Mouse (Mus musculus) brain, embryonic 14.5 days (tissue): ENCODE measurements around the gene Aqp11. TPM values are rescaled to one million over a fixed set of nuclear protein-coding genes. Genes with fewer than 3 reads are reported as not detected.
A peak's percentile ranks its signal among the peaks of the same experiment; 100 is the strongest.

Experiments used
- DNase-seq: peaks from one replicate; pipeline ENCODE4 v3.0.0-alpha.2; 2011; ENCODE audit warnings: low read depth
- CTCF ChIP-seq: fragments of 200-500 bp; IDR thresholded peaks from 2 replicates; pipeline ENCODE4 v1.5.1; 2012; ENCODE audit warnings: inconsistent platforms, mild to moderate bottlenecking, moderate library complexity, borderline replicate concordance; ENCODE audit not compliant: insufficient read depth, insufficient read length; ENCODE audit errors: extremely low read depth
- POLR2A ChIP-seq: fragments of 200-500 bp; IDR thresholded peaks from 2 replicates; pipeline ENCODE4 v1.6.1; 2012; ENCODE audit warnings: mild to moderate bottlenecking, inconsistent platforms, borderline replicate concordance; ENCODE audit not compliant: poor library complexity, insufficient read depth, insufficient read length, severe bottlenecking; ENCODE audit errors: extremely low read depth
- polyA plus RNA-seq: library from polyadenylated mRNA; depleted of rRNA; stranded (reverse); fragments of >200 nt; gene quantifications from 2 replicates; pipeline ENCODE4 v1.2.3, GENCODE M21; 2012; rRNA removed

The Aqp11 gene
- 7.9 and 10.2 TPM in 2 replicates for polyA plus RNA-seq

GRCm38 (mm10) chr7:97737638-97738456 is at the start of gene Aqp11:
TSS of gene Aqp11 (minus strand) at chr7:97738289.
- DNase-seq, result peak; percentile 86

GRCm38 (mm10) chr7:97783523-97783922 is 45.4 kb upstream of the Aqp11 start:
- TF ChIP-seq POLR2A (no peak), CTCF (no peak)
- no peak for DNase-seq

More at GRCm38 (mm10) chr7:97737638-97738456, at the start of gene Aqp11:
- TF ChIP-seq POLR2A, result peak; percentile 32; the same call in 1 of the 2 replicates
- no peak for TF ChIP-seq CTCF

DNA sequence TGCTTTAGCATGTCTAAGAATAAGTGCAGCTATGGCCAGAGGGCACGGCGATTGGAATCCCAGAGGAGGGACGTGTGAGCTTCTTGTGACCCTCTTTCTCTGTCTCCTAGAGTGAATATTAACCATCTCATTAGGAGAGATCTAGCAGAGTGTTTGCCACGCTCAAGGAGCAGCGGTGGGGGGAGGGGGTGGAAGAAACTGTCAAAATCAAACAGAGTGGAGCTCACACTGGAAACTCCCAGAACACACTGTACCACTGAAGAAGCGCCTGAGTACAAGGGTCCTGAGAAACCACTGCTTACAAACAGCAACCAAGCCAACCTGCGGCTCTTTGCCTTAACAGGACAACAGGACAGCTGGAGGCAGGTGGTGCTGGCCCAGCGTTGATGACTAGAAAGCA is 43.4 kb upstream of the Aqp11 start:
- TF ChIP-seq CTCF (no peak), POLR2A (no peak)
- no peak for DNase-seq

DNA sequence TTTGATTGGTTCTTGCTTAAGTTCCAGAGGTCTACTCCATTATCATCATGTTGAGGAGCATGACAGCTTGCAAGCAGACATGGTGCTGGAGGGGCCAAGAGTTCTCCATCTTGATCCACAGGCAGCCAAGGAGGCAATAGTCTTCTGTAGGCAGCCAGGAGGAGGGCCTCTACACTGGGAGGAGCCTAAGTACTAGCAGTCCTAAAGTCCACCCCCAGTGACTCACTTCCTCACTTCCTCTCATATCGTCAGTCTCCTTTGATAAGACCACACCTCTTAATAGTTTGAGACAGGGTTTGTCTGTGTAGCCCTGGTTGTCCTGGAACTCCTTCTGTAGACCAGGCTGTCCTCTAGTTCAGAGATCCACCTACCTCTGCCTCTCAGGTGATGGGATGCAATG is 42.7 kb upstream of the Aqp11 start:
- TF ChIP-seq POLR2A (no peak), CTCF (no peak)
- DNase-seq, result no peak

GRCm38 (mm10) chr7:97780222-97780621 is 42.1 kb upstream of the Aqp11 start:
- no peak for TF ChIP-seq POLR2A
- no peak for TF ChIP-seq CTCF
- no peak for DNase-seq

- no peak for TF ChIP-seq POLR2A
- TF ChIP-seq CTCF, result no peak
- DNase-seq, result no peak
Observed at GRCm38 (mm10) chr7:97777191-97777590, 39.1 kb upstream of the Aqp11 start.

DNA sequence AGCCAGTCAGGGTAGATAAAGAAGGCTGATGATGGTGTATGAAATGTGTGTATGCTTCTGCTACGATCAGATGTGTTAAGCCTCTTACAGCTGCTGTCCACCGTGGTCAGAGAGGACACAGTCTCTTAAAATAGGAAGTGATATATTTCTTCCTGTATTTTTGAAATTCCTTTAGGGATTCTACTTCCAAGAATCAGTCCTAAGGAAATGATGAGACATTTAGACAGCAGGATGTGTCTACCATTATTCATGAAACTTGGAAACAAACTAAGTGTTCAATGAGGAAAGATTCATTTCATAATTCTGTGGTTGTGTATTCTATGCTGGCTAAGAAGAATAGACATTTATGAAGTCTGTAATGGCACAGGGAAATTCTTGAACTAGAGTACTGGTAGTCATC is 37.8 kb upstream of the Aqp11 start:
- TF ChIP-seq POLR2A (no peak), CTCF (no peak)

DNA sequence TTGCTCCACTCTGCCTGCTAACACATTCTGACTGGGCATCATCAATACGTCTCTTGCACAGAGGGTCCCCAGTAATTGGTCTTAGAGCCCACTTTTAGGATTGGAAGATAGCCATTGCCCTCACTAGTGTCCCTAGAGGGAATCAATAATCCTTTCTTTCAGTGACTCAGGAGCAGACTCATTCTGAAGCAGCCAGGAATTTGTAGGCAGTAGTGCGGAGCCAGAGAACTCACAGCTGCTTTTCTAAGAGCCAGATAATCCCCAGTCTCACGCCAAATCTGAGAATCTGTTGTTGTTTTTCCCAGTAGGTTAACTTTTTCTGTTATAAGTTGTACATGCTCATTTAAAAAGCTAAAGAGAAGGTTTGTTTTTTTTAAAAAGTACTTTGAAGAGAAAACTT is 37.3 kb upstream of the Aqp11 start:
- peak; percentile 31 for DNase-seq
- TF ChIP-seq POLR2A, result no peak
- no peak for TF ChIP-seq CTCF

More for the DNA sequence above, 37.8 kb upstream of the Aqp11 start:
- DNase-seq, result no peak

DNA sequence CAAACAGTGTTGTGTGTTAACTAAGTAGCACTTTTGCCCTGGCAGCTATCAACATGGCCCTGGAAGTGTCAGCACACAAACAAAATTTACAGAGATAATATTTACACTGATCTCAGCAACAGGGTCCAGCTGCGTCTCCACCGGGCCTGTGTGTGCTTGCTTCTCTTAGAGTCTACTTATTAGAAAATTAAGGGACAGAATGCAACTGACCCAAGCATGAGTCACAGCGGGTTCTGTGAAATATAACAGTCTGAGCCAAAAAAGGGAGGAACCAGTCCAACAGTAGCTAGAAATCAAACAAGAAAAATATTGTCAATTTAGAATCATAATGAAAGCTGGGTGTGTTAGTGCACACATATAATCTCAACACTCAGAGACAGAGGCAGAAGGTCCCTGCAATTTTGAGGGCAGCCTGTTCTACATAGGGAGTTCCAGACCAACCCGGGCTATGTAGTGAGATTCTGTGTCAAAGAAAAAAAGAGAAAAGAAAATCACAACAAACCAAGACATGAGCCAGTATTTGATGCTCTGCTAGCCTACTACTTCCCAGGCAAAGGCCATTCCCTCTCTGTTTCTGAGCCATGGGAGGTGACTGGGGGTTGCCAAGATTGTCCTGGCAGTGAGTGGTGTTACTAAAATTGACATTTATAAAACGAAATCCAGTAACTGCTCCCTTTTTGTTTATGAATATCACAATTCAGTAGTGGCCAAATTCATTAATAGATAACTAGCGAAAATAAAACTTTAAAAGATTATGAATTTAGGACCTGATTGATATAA is 32.9 kb upstream of the Aqp11 start:
- DNase-seq, result no peak

GRCm38 (mm10) chr7:97769020-97769419 is 30.9 kb upstream of the Aqp11 start:
- no peak for DNase-seq
- no peak for TF ChIP-seq CTCF
- TF ChIP-seq POLR2A, result no peak

More for the DNA sequence above, 32.9 kb upstream of the Aqp11 start:
- TF ChIP-seq CTCF, result no peak
- no peak for TF ChIP-seq POLR2A

GRCm38 (mm10) chr7:97767841-97768240 is 29.8 kb upstream of the Aqp11 start:
- DNase-seq, result peak; percentile 50
- TF ChIP-seq POLR2A (no peak), CTCF (no peak)

DNA sequence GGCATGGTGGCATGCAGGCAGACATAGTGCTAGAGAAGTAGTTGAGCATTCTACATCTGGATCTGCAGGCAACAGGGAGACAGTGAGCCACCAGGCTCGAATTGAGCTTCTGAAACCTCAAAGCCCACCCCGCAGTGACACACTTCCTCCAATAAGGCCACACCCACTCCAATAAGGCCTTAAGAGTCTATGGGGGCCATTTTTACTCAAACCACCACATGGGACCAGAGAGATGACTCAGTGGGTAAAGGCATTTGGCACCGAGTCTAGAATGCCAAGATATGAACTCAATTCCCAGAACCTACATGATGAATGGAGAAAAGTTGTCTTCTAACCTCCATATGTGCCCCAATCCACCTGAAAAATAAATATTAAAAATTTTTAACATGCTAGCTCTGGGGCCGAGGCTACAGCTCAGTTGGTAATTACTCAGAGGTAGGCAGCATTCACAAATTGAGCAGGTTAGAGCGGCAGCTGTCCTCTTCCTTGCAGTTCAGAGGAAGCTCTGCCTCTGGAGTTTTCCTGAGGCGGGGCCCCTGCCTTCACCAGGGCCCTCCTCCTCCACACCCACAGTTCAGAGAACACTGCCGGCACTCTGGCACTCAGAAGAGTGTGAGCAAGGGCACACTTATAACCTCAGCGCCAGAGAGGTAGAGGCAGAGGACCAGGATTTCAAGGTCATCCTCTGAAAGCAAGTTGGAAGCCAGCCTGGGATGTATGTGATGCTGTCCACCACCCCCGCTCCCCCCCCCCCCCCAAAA is 28.5 kb upstream of the Aqp11 start:
- TF ChIP-seq POLR2A (no peak), CTCF (no peak)
- DNase-seq, result no peak

DNA sequence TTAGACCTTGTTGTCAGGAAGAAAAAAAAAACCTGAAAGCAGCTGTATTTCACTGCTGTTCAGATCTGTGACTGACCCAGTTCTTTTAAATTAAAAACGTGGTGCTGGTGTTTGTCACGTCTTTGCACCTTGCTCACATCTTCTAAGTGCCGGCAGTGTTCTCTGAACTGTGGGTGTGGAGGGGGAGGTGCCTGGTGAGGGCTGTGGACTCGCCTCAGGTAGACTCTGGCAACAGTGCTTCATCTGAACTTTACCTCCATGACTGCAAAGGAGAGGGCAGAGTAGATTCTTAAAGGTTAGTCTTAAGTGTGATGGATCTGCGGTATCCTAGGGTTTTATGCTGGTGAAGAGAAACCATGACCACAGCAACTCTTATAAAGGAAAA is 27.9 kb upstream of the Aqp11 start:
- DNase-seq, result no peak
- TF ChIP-seq POLR2A (no peak), CTCF (no peak)
